Mouse (Mus musculus): ENCODE results near the gene Klhl40.

GRCm38 (mm10) chr9:121819073-121819770, 41.8 kb downstream of the Klhl40 start:
- TF ChIP-seq CTCF (IDR thresholded peaks at IDR 0.05; ENCODE audit: borderline replicate concordance, extremely low read depth, insufficient read depth, insufficient read length) (no peak), POLR2A (IDR thresholded peaks at IDR 0.05; ENCODE audit: borderline replicate concordance, extremely low read depth, insufficient read depth, insufficient read length, poor library complexity, severe bottlenecking) (no peak)

All from brain, embryonic 14.5 days (tissue).